Mouse (Mus musculus): Measurements from ENCODE around the gene Prickle2. TPM values are rescaled to one million over a fixed set of nuclear protein-coding genes. Genes with fewer than 3 reads are reported as not detected.

Gene Prickle2
- polyA plus RNA-seq, 1 experiment = not detected

GRCm38 (mm10) chr6:92344588-92344987, 361.4 kb downstream of the Prickle2 start:
- Histone ChIP-seq H3K36me3 (replicated peaks; ENCODE audit: low read length) (no peaks in the 10 kb centered on the region), H3K4me3 (replicated peaks) (no peak overlapping the region), H3K9me3 (peaks cover 3% of the 10 kb centered on the region; the same call in 1 of the 2 replicates), H3K27me3 (replicated peaks) (no peaks in the 10 kb centered on the region), H3K4me1 (no peaks in the 10 kb centered on the region)
- TF ChIP-seq GATA1 (IDR thresholded peaks at IDR 0.05; ENCODE audit: borderline replicate concordance, low read length) (no peak), FLI1 (IDR thresholded peaks at IDR 0.05; ENCODE audit: low read length) (no peak)

Other genes starting within 250 kb of the Prickle2 start
- gene A730049H05Rik, start 110.3 kb upstream of the Prickle2 start, polyA plus RNA-seq (2012; ENCODE audit: insufficient read depth, low replicate concordance) = not detected in 2 replicates
- not detected in 2 replicates for gene Gm15737, start 163.2 kb upstream of the Prickle2 start, polyA plus RNA-seq (2012; ENCODE audit: insufficient read depth, low replicate concordance)
- gene Adamts9, start 237.3 kb upstream of the Prickle2 start, polyA plus RNA-seq (2012; ENCODE audit: insufficient read depth, low replicate concordance) = 0.66 TPM in 1 of 2 replicates, not detected in the other